Mouse (Mus musculus) ES-E14 (cell line): ENCODE measurements at regions not wholly inside any gene's neighbourhood (a gene's known extent, or its start where the extent isn't known, plus 50 kb on each side); places are given as distances from the start of the nearest gene placed in this dataset.
A peak's percentile ranks its signal among the peaks of the same experiment; 100 is the strongest.

Experiments used
- DNase-seq: peaks from one replicate; pipeline ENCODE4 v3.0.0-alpha.2; 2013; ENCODE audit warnings: low read depth, low spot score
- H3K27ac ChIP-seq: 2 replicates; pipeline ENCODE4 v1.5.1; 2012; ENCODE audit warnings: low read depth, mild to moderate bottlenecking, low read length, moderate library complexity, mixed read lengths; ENCODE audit not compliant: poor library complexity, insufficient read depth, severe bottlenecking
- H3K36me3 ChIP-seq: 2 replicates; pipeline ENCODE4 v1.6.1; 2012; ENCODE audit warnings: mild to moderate bottlenecking, low read length, moderate library complexity, mixed read lengths; ENCODE audit not compliant: control insufficient read depth, poor library complexity, insufficient read depth, severe bottlenecking
- H3K4me1 ChIP-seq, 2 experiments: fragments of 150-350 bp in 1 of 2; sonication (generic) in 1 of 2; 2 replicates each; pipeline ENCODE4 v1.6.1; 2012; ENCODE audit warnings: low read length in 2 of 2, mild to moderate bottlenecking in 1 of 2, mixed read lengths in 1 of 2; ENCODE audit not compliant: control insufficient read depth in 2 of 2, insufficient read depth in 2 of 2, poor library complexity in 1 of 2
- H3K4me3 ChIP-seq, 2 experiments: fragments of 150-350 bp in 1 of 2; sonication (generic) in 1 of 2; 2 replicates each; pipeline ENCODE4 v1.5.1; 2012; ENCODE audit warnings: low read length in 2 of 2, low read depth in 1 of 2, mild to moderate bottlenecking in 1 of 2, mixed read lengths in 1 of 2; ENCODE audit not compliant: insufficient read depth in 1 of 2, poor library complexity in 1 of 2, severe bottlenecking in 1 of 2
- H3K9ac ChIP-seq: 2 replicates; pipeline ENCODE4 v1.6.1; 2012; ENCODE audit warnings: low read depth, mild to moderate bottlenecking, low read length, mixed read lengths; ENCODE audit not compliant: poor library complexity, insufficient read depth, severe bottlenecking
- H3K9me3 ChIP-seq: fragments of 150-350 bp; sonication (generic); 2 replicates; pipeline ENCODE4 v1.6.1; 2012; ENCODE audit warnings: low read depth, mild to moderate bottlenecking, low read length; ENCODE audit not compliant: control insufficient read depth, insufficient read depth
- CHD2 ChIP-seq: IDR thresholded peaks from 2 replicates; pipeline ENCODE4 v1.6.1; 2014; ENCODE audit warnings: mild to moderate bottlenecking, low read depth, low read length, inconsistent platforms
- HCFC1 ChIP-seq: IDR thresholded peaks from 2 replicates; pipeline ENCODE4 v1.6.1; 2012; ENCODE audit warnings: low read length, inconsistent platforms, borderline replicate concordance; ENCODE audit not compliant: insufficient read depth
- MAFK ChIP-seq: IDR thresholded peaks from 2 replicates; pipeline ENCODE4 v1.6.1; 2014; ENCODE audit warnings: mild to moderate bottlenecking, low read depth, low read length, inconsistent platforms; ENCODE audit not compliant: insufficient read depth
- ZC3H11A ChIP-seq: IDR thresholded peaks from 2 replicates; pipeline ENCODE4 v1.6.1; 2012; ENCODE audit warnings: low read depth, mild to moderate bottlenecking, inconsistent platforms, low read length, borderline replicate concordance
- ZNF384 ChIP-seq: IDR thresholded peaks from 2 replicates; pipeline ENCODE4 v1.6.1; 2012; ENCODE audit warnings: low read depth, low read length, inconsistent platforms
- in situ Hi-C, 2 experiments: fragments of 600-800 bp; cut with MboI; formaldehyde crosslinking; loops; one replicate each; pipeline ENCODE4 v1.15.1; 2025; ENCODE audit warnings: low sequenced_read_pairs in 2 of 2, inconsistent platforms in 1 of 2; ENCODE audit not compliant: unreplicated experiment in 2 of 2

GRCm38 (mm10) chr7:83179403-83179802 lies 312.3 kb downstream of the Mex3b start:
- H3K9me3 ChIP-seq: no peaks in the 10 kb centered on the region
- DNase-seq: no peak
- no peak overlapping the region for H3K4me3 ChIP-seq
- no peak overlapping the region for H3K27ac ChIP-seq
- in situ Hi-C loops: no loop called here
- H3K9ac ChIP-seq: no peak overlapping the region
- H3K4me1 ChIP-seq: no peaks in the 10 kb centered on the region
- TF ChIP-seq ZC3H11A: no peak
- peak; percentile 67; the same call in 1 of the 2 replicates for TF ChIP-seq ZNF384
- H3K36me3 ChIP-seq: no peaks in the 10 kb centered on the region

DNA sequence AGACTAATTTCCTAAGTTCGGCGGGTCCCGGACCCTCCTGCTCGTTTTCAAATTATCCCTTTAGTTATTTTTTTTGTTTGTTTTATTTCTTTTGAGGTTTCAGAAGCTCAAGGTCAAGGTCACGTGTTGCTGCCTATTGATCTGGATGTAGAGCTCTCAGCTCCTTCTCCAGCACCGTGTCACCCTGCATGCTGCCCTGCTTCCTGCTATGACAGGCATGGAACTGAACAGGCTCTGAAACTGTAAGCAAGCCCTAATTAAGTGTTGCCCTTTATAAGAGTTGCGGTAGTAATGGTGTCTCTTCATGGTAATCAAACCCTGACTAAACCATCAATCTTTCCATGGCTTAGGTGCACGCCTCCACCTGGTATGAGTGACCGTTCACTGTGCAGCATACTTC lies 319.2 kb downstream of the Mex3b start:
- in situ Hi-C loops: no loop called here
- DNase-seq: no peak

GRCm38 (mm10) chr7:83195896-83196537 lies 328.9 kb downstream of the Mex3b start:
- in situ Hi-C loops: no loop called here
- Histone ChIP-seq H3K27ac (no peak overlapping the region), H3K9ac (no peak overlapping the region), H3K9me3 (no peaks in the 10 kb centered on the region), H3K36me3 (no peaks in the 10 kb centered on the region), H3K4me3 (no peak overlapping the region), H3K4me1 (no peaks in the 10 kb centered on the region)
- TF ChIP-seq HCFC1: no peak
- TF ChIP-seq MAFK: no peak
- no peak for TF ChIP-seq CHD2
- TF ChIP-seq ZC3H11A: no peak
- TF ChIP-seq ZNF384: no peak
- DNase-seq: no peak

More for the DNA sequence above, 319.2 kb downstream of the Mex3b start:
- Histone ChIP-seq H3K4me1 (no peaks in the 10 kb centered on the region), H3K9ac (no peak overlapping the region), H3K9me3 (no peaks in the 10 kb centered on the region), H3K4me3 (peak overlapping the region in 1 of 2 experiments; percentile 46; a peak in 2 of 4 replicates), H3K27ac (no peak overlapping the region), H3K36me3 (no peaks in the 10 kb centered on the region)
- TF ChIP-seq MAFK: no peak
- TF ChIP-seq ZNF384: no peak
- TF ChIP-seq HCFC1: no peak
- TF ChIP-seq CHD2: no peak
- no peak for TF ChIP-seq ZC3H11A

DNA sequence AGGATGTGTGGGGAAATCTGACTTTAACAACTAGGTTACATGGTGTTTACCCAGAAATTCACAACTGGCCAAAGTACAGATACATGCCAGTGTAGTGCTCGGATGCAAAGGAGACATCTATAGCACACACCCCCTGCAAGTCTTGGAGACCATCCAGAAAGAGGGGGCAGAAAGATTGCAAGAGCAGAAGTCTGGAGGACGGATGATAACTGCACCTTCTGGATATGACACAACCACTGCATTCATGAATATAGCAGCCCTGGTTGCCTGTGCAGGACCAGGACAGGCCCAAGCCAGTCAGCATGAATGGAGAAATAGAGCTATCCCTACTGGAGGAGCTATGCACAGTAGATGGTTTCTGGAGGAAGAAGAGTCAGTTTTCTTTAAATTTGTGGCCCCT lies 330.4 kb downstream of the Mex3b start:
- no peak for DNase-seq
- TF ChIP-seq ZNF384 (no peak), HCFC1 (no peak), CHD2 (no peak), MAFK (no peak), ZC3H11A (no peak)
- Histone ChIP-seq H3K27ac (no peak overlapping the region), H3K9me3 (no peaks in the 10 kb centered on the region), H3K36me3 (no peaks in the 10 kb centered on the region), H3K4me3 (no peak overlapping the region), H3K9ac (no peak overlapping the region), H3K4me1 (no peaks in the 10 kb centered on the region)
- in situ Hi-C loops: no loop called here

DNA sequence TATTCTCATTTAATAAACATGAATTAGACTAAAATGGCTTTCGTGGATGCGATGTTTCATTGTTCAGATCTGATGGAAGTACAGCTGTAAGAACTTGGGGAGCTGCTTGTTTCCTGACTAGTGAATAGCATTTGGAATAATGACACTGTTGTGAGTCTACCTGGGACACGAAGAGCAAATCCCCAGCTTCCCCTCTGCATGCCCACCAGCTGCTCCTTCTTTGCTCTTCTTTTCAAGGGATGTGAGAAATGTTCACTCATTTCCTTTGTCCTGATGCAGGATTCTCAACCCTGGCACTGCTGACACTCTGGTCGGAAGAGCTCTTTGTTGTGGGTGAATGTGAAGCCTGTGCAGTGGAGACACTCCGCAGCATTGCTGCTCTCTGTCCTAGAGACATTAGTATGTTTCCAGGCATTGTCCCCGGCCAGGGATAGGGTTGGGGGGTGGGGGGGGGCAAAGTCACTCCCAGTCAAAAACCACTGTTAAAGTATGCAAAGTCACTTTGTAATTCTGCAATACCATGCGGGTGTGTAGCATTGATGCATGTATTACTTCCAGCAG lies 334.1 kb downstream of the Mex3b start:
- H3K4me3 ChIP-seq: no peak overlapping the region
- no peak overlapping the region for H3K9ac ChIP-seq
- TF ChIP-seq CHD2 (no peak), ZNF384 (no peak)
- H3K27ac ChIP-seq: no peak overlapping the region
- in situ Hi-C loops: no loop called here
- no peaks in the 10 kb centered on the region for H3K9me3 ChIP-seq
- H3K36me3 ChIP-seq: no peaks in the 10 kb centered on the region
- DNase-seq: no peak
- H3K4me1 ChIP-seq: peaks cover 0 to 6% of the 10 kb centered on the region in 2 experiments; a peak in 1 of 4 replicates
